Mouse (Mus musculus) C2C12 (cell line): ENCODE data around the gene Rerg.

Experiments used
- CEBPB ChIP-seq: IDR thresholded peaks from one replicate; pipeline ENCODE4 v1.6.1; 2011; ENCODE audit warnings: low read depth, mild to moderate bottlenecking, control low read depth, moderate library complexity
- CTCF ChIP-seq: IDR thresholded peaks from one replicate; pipeline ENCODE4 v1.5.1; 2011; ENCODE audit not compliant: control insufficient read depth, insufficient read depth, insufficient read length
- MAX ChIP-seq: IDR thresholded peaks from one replicate; pipeline ENCODE4 v1.6.1; 2011; ENCODE audit warnings: mild to moderate bottlenecking, control low read depth
- MYOD1 ChIP-seq: IDR thresholded peaks from one replicate; pipeline ENCODE4 v1.6.1; 2011; ENCODE audit warnings: low read depth; ENCODE audit not compliant: control insufficient read depth, insufficient read length
- USF1 ChIP-seq: IDR thresholded peaks from one replicate; pipeline ENCODE4 v1.6.1; 2011; ENCODE audit warnings: low read depth, mild to moderate bottlenecking, control low read depth, moderate library complexity

GRCm38 (mm10) chr6:137100259-137100658 is 70.0 kb downstream of the Rerg start:
- TF ChIP-seq CTCF (no peak), MYOD1 (no peak), MAX (no peak), USF1 (no peak), CEBPB (no peak)
